Mouse (Mus musculus) ovary, postnatal 10 days (tissue): ENCODE measurements around the gene Cap1.

ENCODE experiments used
- DNase-seq: peaks from one replicate; pipeline ENCODE4 v3.0.0; 2022; ENCODE audit warnings: low spot score

Gene Cap1

DNA sequence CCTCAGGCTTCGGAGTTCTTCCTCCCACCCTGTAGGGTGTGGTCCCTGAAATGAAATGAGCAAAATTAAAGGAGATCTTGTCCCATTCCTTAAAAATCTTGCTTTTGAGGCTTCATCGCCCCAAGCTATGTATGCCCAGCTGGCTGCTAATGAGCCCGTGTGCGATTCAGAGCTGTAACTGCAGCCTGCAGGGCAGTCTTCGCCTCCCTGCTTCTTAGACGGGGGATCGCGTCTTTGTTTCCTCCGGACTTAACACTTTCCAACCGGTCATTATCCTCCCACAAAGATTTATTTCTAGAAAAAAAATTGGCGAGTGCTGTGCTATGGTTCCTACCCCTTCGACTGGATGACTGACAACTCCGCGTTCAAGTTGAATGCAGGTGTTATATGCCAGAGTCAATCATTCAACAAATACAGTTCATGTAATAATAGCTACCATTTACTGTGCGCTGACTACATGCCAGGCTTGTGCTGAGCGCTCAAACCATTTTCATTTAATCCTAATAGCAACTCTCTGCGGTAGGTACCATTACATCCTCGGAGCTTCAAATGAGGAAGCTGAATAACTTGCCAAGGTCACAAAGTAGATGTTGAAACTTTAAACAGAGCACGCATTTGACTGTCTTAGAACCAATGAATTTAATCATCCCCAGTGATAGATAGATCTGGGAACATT lies 861 bp upstream of the Cap1 start:
- DNase-seq: no peak

DNA sequence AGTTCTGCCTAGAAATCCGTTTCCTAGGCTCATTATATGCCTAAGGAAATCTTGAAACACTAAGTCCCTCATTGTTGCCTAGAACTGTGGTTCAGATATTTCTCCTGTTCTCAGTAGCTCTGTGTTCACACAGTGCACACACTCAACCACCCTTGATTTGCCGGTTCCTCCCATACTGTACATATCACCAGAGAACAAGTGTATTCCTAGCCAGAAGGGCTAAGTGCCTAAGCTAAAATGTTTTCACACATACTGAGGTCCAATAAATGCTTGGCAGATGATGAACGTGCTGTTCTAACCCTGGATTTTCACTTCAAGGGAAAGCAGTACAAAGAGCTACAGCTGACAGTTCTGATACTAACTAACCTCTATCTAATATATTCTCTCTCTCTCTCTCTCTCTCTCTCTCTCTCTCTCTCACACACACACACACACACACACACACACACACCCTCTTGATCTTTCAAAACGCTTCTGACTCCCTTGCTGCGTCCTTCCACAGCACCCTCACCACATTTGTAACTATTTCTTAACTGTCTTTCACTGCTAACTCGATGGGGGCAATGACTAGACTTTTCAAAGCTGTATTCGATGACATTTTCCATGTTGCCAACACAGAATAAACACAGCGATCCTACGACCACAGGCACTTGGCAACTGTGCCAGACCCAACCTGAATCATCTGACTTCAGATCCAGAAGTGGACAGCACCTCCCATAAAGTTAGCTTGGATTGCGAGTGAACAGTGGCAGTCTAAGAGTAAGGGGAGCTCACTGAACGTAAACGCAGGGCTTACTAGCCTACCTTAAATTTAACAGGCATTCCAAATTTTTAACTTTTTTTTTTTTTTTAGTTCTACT lies 1.1 kb downstream of the Cap1 start:
- no peak for DNase-seq

DNA sequence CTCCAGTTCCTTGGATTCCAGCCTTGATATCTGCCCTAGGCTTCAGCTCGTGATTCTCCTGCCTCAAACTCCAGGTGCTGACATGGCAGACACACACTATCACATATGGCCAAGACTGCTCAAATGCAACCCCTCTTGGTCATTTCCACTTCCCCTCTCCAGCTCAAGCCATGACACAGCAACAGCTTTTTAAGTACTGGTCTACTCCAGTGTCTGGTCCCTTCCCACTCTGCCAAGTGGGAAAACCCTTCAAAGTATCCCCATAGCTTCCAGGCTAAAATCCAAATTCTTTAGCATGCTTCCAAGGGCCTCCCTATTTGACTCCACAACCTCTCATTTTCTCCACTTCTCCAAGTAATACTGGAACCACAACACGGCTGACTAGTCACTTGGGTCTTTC lies 1.8 kb downstream of the Cap1 start:
- DNase-seq: no peak

GRCm38 (mm10) chr4:122883294-122883693 lies 2.6 kb downstream of the Cap1 start:
- DNase-seq: no peak

DNA sequence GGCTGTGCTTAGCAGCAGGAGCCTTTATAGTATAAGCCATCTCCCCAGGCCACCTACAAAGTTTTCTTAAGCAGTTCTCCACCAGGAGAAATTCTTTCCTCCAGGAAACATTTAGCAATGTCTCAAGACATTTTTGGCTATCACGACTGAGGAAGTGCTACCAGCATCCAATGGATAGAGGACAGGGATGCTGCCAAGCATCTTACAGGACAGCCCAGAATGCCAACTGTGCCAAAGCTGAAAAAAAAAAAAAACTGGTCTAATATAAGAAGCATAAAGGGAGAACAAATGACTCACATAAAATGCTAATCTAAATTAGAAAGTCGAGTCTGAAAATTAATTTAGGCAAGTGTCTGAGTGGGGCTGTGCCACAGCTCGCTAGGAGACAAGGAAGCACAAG lies 3.3 kb downstream of the Cap1 start:
- no peak for DNase-seq

DNA sequence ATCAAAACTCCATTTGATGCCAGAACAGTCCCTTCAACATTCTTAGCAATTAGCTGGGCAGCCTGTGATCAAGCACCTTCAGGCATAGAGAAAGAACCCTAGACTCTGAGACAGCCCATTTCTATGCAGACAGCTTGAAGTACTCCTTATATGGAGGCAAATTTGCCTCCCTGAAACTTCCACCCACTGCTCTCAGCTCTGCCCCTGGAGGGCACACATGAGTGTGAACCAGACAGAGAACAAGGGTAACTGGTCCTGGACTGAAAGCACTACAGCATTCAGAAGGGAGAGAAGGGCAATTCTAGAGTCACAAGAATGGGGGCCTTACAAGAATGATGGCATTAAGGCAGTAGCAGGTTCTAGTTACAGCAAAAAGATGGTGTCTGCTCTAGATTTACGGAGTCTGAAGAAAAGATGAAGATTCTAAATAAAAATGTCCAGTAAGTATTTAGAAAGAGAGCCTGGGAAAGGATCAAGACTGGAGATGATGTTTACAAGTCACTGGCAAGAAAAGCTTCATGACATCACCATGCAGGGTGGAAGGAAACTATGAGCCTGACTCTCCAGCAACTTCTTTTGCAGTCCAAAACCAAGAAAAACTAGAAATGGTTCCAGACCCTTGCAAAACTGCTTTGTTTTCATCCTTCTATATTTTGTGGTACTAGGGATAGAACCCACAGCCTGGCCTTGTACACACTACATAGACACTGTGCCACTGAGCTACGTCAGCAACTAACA lies 7.4 kb downstream of the Cap1 start:
- no peak for DNase-seq

- no peak for DNase-seq
These were observed 12.3 kb downstream of the Cap1 start for GRCm38 (mm10) chr4:122873512-122873911.

GRCm38 (mm10) chr4:122873003-122873402 lies 12.9 kb downstream of the Cap1 start:
- no peak for DNase-seq

DNA sequence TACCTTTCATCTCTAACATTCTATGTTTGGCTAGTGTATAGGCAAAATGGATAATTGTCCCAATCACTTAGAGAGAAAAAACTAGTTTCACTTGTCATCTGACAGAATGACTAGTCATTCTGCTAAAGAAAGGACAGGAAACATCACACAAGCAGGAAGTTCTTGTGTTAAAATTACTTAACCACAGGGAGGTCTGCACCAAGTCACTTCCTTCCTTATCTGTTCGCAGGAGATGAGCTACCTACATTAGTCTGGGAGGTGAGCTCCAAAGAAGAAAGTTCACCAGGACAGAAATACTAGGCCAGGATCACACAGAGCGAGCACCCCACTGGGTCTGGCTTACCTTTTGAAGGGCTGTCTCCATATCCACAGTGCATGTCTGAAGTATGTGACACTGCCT lies 13.9 kb downstream of the Cap1 start:
- DNase-seq: no peak

DNA sequence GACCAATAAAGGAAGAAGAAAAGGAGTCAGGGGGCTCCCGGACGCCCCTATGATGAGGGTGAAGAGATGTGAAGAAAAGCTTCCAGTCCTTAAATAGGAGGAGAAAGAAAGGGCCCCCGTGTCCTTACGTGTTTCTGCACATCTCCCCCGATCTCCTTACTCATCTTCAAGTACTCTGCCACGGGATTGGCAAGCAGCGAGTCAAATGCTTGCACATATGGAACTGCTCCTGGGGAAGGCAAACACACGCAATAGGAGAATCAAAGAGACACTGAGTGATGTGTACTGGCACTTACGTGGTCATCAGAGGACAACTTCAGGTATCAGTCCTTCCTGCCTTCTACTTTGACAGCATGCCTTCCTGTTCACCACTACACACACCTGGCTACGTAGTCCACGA lies 14.6 kb downstream of the Cap1 start:
- no peak for DNase-seq

DNA sequence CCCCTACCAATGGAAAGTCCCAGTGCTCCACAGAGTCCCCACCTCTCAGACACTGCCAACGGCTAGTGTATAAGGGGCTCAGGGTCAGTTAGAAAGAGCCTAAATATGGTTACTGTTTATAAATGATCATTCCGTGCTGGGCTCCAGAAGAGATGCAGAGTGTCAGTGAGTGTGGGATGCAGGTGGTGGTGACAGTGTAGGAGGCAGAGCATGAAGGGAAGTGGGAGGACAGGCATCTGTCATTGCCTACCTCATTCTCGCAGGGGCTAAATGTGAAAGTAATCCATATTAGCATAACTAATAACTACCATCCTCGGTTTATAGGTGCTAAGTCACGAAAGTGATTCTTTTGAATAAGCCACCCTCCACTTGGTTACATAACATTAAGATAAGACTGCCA lies 15.1 kb downstream of the Cap1 start:
- no peak for DNase-seq

GRCm38 (mm10) chr4:122870027-122870426 lies 15.8 kb downstream of the Cap1 start:
- no peak for DNase-seq

GRCm38 (mm10) chr4:122868041-122868440 lies 17.8 kb downstream of the Cap1 start:
- DNase-seq: no peak

GRCm38 (mm10) chr4:122861836-122862235 lies 24.0 kb downstream of the Cap1 start:
- DNase-seq: no peak

GRCm38 (mm10) chr4:122859096-122859674 lies 26.7 kb downstream of the Cap1 start:
- no peak for DNase-seq

- no peak for DNase-seq
These were observed 27.9 kb downstream of the Cap1 start for GRCm38 (mm10) chr4:122857909-122858308.

DNA sequence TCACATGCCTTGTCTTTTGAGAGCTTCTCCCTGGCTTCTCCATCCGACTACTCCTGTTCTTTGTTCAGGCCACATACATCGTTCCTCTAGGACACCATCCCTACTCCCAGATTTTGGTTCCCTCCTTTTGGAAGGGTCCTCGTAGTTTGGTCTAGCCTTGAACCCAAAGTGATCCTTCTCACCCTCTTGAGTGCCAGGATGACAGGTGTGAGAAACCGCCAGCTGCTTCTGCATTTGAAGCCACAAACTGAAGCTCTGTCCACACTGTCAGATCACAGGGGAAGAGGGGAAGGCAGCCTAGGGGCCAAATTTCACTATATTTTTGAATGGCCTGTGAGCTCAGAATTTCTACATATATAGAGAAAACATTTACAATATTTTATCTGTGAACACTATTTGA lies 31.1 kb downstream of the Cap1 start:
- no peak for DNase-seq

DNA sequence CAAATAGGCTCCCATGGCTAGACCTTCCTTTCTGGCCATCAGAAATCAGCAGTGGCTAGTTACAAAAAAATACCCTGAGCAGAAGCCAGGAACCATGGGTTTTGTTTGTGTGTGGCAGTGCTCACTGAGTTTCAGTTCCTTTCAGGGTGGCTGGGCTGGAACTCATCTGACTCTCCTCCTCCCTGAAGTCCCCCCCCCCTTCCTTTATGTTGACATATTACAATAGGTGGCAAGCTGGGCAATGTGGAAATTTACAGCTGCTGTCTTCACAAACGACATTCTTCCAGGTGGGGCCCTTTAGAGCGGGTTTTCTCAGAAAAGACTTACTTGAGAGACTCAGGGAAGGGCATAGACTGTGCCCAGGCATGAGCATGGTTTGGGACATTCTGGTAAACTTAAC lies 32.2 kb downstream of the Cap1 start:
- no peak for DNase-seq

DNA sequence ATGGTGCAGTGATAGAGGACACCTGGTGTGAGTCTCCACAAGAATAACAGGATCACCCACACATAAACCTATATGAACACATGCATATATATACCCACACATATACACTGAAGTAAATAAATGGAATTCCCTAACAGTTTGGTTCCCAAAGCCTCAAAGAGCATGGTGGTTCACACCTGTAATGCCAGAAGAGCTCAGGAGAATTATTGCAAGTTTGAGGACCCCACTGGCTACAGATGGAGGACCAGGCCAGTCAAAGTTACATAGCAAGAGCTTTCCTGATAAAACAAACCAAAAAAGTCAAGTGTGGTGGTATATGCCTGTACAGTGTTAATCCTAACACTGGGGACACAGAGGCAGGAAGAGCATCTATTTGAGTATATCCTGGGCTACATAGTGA lies 34.3 kb downstream of the Cap1 start:
- no peak for DNase-seq

DNA sequence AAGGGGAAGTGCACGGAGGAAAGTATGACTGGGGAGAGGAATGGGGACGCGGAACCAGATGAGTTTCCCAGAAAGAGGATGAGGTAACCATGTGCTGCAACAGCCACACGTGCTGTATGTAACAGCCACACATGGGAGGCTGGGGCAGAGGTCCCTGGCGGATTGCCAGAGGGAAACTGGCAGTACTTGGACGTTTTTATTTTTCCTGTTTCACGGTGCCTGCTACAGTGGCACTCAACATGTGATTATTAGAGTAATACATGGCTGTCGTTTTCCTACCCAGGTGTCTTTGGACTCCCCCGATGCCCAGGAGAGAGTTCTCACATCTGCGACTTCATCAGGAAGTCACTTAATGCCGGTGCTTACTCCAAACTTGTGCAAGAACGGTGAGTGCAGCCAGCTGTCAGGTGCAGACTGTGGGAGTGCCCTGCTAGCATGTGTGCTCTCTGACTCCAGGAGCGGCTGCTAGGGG lies 37.7 kb downstream of the Cap1 start:
- no peak for DNase-seq

GRCm38 (mm10) chr4:122838416-122838815 lies 47.4 kb downstream of the Cap1 start:
- DNase-seq: no peak

DNA sequence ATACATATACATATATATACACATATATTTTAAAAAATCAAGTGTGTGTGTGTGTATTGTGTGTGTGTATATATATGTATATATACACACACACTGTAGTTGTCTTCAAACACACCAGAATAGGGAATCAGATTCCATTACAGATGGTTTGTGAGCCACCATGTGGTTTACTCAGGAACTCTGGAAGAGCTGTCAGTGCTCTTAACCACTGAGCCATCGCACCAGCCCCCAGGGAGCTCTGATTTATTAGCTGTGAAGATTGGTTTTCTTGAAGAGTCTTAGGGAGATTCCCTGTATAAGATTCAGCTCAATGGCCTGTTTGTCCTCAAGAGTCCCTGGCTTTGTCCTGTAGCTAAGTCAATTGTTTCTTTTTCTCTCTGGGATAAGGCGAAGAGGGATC lies 47.9 kb downstream of the Cap1 start:
- DNase-seq: no peak
